Mouse (Mus musculus): Measurements from ENCODE around the gene Cep85l.

The Cep85l gene

DNA sequence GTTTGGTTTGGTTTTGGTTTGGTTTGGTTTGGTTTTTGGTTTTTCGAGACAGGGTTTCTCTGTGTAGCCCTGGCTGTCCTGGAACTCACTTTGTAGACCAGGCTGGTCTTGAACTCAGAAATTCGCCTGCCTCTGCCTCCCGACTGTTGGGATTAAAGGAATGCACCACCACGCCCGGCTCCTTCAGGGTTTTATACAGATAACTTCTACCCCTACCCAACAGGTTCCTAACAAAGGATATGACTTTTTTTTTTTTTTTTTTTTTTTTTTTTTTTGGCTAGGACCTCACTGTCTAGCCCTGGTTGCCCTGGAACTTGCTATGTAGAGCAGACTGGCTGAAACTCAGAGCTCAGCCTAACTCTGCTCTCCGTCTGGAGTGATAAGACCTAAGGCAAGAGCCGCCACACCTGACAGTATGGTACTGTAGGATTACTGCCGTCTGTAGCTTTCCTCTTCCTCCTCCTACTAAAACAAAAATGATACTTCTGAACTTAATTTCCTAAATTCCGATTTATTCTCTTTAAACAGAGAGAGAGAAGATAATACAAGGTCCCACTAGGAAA is 37.5 kb downstream of the Cep85l start:
- DNase-seq (ENCODE audit: low spot score), result no peak

- DNase-seq (ENCODE audit: low spot score), result peak; percentile 62
Observed at GRCm38 (mm10) chr10:53341288-53341965, 38.3 kb downstream of the Cep85l start.

GRCm38 (mm10) chr10:53339045-53339444 is 40.7 kb downstream of the Cep85l start:
- DNase-seq (ENCODE audit: low spot score), result no peak

DNA sequence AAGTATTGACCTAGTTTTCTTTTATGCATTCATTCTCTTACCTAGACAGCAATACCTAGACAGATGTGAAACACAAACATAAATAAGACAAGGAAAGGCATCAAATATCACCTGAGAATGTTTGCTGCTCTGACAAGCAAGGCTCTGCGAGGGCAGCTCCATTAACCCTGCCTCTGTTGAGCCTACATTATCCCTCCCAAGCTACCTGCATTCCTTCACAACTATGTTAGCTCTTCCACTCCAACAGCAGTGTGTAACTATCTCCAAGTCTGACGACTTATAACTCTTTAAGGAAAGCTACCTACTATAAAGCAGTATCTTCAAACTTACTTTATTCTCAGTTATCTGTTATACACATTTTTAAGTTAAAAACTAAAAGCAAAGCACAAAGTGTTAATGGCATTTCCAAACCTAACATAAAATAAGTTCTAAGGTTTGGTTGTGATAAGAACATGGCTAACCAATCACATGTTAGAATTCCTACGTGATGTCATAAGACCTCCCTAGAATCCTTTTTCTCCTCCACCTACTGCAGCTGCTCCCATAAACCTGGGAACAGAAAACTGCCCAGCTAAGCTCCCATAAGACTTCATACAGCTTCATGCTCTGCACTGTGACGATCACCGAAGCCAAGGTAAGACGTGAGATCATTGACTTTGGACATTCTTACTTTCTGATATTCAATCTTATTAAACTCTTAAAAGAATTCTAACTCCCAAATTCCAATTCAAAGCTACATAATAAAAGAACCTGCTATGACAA is 42.4 kb downstream of the Cep85l start, which contains the start of gene Pln:
Pln (plus strand) TSS at position 506 of the 762 bp plus-strand sequence.
- DNase-seq (ENCODE audit: low spot score), result no peak

- DNase-seq (ENCODE audit: low spot score), result no peak
Observed at GRCm38 (mm10) chr10:53335974-53336373, 43.8 kb downstream of the Cep85l start.

GRCm38 (mm10) chr10:53335266-53335665 is 44.5 kb downstream of the Cep85l start:
- DNase-seq (ENCODE audit: low spot score), result no peak

GRCm38 (mm10) chr10:53332752-53333151 is 47.0 kb downstream of the Cep85l start:
- no peak for DNase-seq (ENCODE audit: low spot score)

GRCm38 (mm10) chr10:53329257-53329656 is 50.5 kb downstream of the Cep85l start:
- no peak for DNase-seq (ENCODE audit: low spot score)

DNA sequence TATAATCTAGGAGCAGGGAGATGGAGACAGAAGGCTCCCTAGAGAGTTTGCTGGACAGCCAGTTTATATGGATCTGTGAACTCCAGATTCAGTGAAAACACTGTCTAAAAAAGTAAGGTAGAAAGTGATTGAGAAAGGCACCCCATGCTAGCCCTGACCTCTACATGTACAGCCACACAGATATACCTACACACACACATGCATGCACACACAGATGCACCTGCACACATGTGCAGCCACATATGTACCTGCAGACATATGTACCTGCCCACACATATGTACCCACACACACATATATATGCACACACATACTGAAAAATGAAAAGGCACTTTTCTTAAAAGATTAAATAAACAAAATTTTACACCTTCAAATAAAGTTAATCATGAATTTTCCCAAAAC is 53.4 kb downstream of the Cep85l start:
- no peak for DNase-seq (ENCODE audit: low spot score)

DNA sequence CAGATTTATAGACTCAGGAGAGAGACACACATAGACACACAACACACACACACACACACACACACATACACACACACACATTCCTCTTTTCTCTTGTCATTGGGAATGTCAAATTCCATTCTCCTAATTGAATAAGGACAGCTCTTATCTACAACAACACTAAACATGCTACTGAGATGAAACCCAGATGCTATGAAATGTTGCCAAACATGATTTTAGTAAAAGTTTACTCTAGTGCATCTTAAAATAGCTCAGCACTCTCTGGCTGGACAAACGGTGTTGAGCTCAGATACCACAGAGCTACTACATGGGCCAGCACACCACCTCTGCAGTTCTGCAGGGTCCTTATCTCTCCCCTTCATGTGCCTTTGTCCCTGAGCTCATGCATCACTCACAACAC is 55.1 kb downstream of the Cep85l start:
- no peak for DNase-seq (ENCODE audit: low spot score)

GRCm38 (mm10) chr10:53323367-53323766 is 56.4 kb downstream of the Cep85l start:
- DNase-seq (ENCODE audit: low spot score), result no peak

GRCm38 (mm10) chr10:53306674-53307073 is 73.1 kb downstream of the Cep85l start:
- DNase-seq (ENCODE audit: low spot score), result no peak

DNA sequence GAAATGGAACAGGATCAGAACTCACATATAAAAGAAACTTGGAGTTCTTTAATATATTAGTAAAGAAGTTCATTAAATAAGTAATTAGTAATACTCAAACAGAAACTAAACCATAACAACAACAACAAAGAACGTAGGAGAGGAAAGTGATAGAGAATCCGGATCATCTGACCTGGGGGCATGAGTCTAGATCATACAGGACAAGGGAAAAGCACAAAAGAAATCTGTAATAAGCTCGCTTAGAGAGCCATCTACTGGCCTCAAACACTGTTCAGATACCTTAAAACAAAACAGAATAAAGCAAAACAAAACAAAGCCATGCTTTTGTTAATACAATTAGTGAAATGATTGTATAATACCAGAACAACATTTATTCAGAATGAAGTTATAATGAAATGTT is 73.9 kb downstream of the Cep85l start:
- DNase-seq (ENCODE audit: low spot score), result peak; percentile 58

DNA sequence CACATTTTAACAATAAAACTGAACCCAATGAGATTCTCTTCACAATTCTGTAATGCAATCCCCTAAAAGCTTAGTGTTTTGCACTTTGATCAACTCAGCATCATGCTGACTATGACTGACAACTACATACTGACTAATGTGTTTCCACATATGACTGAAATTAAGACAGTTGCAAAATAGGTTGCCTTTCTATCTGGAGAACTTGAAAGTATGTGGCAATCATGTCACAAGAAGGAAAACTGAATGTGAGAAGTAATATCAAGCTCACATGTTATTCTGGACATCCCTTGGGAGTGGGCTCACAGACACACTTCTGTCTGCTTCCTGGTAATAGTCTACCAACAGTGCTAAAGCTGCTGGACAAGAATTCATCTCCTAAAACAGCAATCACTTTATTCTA is 94.6 kb downstream of the Cep85l start:
- no peak for DNase-seq (ENCODE audit: low spot score)

DNA sequence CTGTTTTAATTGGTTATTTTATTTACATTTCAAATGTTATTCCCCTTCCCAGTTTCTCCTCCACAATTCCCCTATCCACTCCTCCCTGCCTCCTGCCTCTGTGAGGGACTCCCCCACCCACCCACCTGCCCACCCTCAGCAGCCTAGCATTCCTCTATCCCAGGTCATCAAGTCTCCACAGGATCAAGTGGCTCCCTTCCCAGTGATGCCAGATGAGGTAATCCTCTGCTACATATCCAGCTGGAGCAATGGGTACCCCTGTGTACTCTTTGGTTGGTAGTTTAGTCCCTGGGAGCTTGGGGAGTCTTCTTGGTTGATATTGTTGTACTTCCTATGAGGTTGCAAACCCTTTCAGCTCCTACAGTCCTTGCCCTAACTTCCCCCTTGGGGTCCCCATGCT is 107.5 kb downstream of the Cep85l start:
- DNase-seq (ENCODE audit: low spot score), result no peak

- no peak for DNase-seq (ENCODE audit: low spot score)
Observed at GRCm38 (mm10) chr10:53262021-53262420, 117.7 kb downstream of the Cep85l start.

DNA sequence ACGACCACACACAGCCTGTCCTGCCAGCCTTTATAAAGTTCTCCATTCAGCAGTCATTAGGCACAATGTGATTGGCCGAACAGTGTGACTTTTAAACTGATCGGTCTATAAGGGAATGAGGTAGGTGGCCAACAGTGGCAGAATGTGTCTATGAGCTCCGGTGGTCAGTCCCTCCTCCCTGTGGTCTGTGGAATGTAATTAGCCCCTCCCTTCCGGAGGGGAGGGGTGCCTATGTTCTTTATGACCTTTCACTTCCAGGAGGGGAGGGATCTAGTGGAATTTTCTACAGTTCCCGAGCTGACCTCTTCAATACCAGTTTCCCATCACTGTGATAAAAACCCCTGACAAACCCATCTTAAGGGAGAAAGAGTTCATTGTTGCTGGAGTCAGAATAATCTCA is 144.4 kb downstream of the Cep85l start:
- DNase-seq (ENCODE audit: low spot score), result no peak

- no peak for DNase-seq (ENCODE audit: low spot score)
Observed at GRCm38 (mm10) chr10:53234683-53235082, 145.1 kb downstream of the Cep85l start.

DNA sequence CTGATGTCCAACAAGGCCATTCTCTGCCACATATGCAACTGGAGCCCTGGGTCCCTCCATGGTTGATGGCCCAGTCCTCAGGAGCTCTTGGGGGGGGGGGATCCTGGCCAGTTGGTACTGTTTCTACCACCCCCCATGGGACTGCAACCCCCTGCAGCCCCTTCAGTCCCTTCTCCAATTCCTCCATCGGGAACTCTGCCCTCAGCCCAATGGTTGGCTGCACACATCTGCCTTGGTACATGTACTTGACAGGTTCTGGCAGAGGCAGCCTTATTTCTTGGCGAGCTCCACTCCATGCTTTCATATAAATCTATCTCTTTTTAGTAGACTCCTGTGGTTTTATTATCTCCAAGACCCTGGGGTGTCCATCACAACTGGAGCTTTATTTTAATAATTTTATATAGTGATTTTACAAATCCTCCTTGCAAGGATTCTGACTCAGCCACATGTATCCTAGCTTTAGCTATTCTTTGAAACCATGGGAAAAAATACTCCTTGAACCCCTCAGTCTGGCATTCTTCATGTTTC is 145.6 kb downstream of the Cep85l start:
- no peak for DNase-seq (ENCODE audit: low spot score)

- DNase-seq (ENCODE audit: low spot score), result no peak
Observed at GRCm38 (mm10) chr10:53230809-53231208, 148.9 kb downstream of the Cep85l start.

DNA sequence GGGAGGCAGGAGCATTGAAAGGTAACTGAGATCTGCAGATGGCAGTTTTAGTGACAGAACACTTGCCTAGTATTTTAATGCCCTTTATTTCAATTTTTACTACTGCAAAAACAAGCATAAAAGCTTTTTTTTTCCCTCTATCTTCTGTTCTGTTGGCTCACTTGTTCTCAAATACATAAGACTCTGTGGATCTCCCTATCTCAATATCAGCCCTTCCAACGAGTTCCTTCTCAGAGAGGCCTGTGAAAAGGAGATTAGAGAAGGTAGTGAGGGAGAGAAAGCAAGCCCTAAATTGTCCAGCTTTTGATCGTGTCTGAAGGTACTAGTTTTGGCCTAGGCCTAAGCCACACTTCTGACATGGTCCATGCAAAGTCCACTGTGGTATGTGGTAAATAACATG is 150.6 kb downstream of the Cep85l start:
- DNase-seq (ENCODE audit: low spot score), result no peak

Data from retina, embryonic 14.5 days (tissue).